Mouse (Mus musculus): Measurements from ENCODE around the gene Itgb3bp. TPM values are rescaled to one million over a fixed set of nuclear protein-coding genes. Genes with fewer than 3 reads are reported as not detected.

Itgb3bp gene
- total RNA-seq, 2 experiments from 2014 or later = 4.8 to 4.9 TPM

- no peak for DNase-seq (ENCODE audit: low spot score in 2 of 2)
Observed at GRCm38 (mm10) chr4:99936278-99936677, 6.7 kb upstream of the Itgb3bp start.

DNA sequence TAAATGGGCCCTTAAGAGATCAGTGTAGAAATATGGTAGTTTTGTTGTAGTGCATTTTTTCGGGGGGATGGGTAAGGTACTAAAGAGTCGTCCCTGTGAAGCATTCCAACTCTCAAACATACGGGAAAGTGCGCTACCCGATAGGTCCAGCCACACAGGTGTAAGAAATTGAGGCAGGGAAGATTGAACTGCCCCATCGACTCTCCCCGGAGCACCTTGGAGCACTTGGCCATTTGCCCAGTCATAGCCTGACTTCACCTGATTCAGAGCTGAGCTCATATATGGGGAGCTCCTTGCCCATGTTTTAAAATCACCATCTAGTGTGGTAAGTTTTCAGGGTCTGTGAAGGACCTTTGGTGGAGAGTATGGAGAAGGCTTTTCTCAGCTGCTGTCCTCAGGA is 5.2 kb upstream of the Itgb3bp start:
- no peak for DNase-seq (ENCODE audit: low spot score in 2 of 2)

DNA sequence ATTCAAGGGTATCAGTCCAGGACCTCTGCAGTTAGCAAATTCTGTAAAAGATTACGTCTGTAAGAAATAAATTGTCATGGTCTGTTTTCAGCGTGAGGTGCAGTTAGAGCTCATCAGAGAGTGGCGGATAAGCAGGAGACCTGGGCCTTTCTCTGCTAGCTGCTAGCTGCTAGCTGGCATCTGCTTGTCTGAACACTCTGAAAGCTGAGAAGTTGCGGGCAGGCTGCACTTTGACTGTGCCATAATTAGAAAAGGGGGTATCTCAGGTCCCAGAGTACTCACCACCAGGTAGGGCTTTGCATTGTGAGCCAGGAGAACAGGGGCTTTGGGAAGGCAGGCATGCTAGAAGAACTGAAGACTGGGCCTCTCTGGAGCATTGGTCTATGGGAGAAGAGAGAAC is 2.2 kb upstream of the Itgb3bp start:
- DNase-seq (ENCODE audit: low spot score in 2 of 2) = no peak

- no peak for DNase-seq (ENCODE audit: low spot score in 2 of 2)
Observed at GRCm38 (mm10) chr4:99931240-99931580, 1.6 kb upstream of the Itgb3bp start.

DNA sequence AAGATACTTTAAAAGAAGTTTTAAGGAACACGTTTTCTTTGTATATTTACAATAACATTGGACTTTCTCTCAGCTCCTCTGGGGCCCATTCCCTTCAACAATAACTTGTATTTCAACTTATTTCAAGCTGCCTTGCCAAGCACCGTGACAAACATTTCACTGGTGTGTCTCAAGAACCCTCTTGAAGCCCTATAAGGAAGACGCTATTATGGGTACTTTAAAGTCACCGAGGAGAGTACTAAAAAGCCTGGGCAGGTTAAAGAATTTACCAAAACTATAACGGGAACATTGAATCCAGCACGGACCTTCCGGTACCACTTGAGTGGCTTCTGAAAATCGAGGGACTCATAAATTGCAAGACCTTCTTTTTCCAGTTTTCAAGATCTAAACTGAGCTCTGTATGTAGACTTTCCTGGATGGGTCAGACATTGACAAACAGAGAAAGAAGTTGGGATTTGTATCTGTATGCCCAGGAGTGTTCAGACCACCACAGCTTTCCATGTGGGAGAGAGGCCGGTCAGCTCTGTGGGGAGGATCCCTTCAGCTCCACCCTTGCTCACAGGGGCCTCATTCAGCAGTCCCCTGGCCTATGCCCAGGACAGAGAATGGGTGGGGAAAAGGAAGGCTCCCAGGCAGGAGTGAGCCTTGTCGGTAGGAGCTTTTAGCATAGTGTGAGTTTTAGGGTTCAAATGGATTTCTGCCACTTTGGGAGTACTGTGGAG is 1.1 kb upstream of the Itgb3bp start:
- no peak for DNase-seq (ENCODE audit: low spot score in 2 of 2)

GRCm38 (mm10) chr4:99929149-99929612 is 432 bp downstream of the Itgb3bp start, which contains the start of gene Pgm1:
Gene Pgm1, plus strand, starts transcription at chr4:99929414.
- DNase-seq (ENCODE audit: low spot score in 2 of 2) = peak in 1 of 2 experiments; percentile 72

DNA sequence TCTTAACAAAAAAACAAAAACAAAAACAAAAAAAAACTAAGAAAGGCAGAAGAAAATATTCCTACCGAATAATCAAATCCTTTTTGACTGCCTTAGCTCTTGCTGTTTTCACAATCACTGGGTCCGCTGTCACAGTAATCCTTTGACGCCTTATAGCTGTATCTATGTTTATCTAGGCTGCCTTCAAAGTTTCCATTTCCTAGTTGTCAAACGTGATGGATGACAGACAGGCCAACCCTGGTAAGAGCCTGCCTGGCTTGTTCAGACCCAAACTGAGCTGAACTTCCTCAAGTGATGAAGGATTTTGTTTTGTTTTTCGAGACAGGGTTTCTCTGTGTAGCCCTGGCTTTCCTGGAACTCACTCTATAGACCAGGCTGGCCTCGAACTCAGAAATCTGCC is 1.1 kb downstream of the Itgb3bp start:
- no peak for DNase-seq (ENCODE audit: low spot score in 2 of 2)

DNA sequence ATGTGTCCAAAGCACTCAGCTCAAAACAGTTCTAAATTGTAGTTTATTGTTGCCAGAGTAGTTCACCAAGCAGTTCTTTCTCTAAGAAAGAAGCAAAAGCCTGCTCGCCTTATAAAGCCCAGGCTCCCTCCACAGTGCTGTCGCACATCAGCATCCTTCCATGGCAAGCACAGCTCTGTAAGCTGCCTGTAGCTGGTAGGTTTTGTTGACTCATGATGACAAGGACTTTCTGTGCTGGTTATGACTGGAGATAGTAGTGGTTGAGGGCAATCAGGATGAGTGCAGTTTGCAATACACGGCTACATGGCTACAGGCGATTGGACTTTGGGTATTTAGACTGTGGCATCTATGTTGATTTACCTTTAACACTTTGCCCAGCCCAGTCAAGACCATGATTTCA is 3.2 kb downstream of the Itgb3bp start:
- DNase-seq (ENCODE audit: low spot score in 2 of 2) = no peak

- DNase-seq (ENCODE audit: low spot score in 2 of 2) = no peak
Observed at GRCm38 (mm10) chr4:99913894-99914451, 15.6 kb downstream of the Itgb3bp start.

- no peak for DNase-seq (ENCODE audit: low spot score in 2 of 2)
Observed at GRCm38 (mm10) chr4:99882405-99882804, 47.2 kb downstream of the Itgb3bp start.

DNA sequence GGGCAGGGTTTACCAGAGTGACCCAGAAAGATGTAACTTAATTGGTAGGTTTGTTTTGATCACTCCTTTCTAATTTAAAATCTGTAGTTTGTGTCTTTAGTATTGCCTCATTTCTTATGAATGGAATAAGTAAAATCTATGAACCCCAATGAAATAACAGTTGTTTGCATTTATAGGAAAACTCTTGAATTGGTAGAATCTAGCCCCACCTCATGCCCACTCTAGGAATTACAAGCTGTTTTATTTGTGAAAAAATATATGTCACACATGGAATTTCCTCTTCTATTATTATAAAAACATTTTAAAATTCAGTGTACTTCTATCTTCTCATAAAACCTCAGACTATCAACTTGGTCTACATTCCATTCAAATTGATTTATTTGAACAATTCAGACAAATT is 47.7 kb downstream of the Itgb3bp start:
- DNase-seq (ENCODE audit: low spot score in 2 of 2) = peak in 1 of 2 experiments; percentile 47

- peak; percentile 91 to 92 for DNase-seq (ENCODE audit: low spot score in 2 of 2)
Observed at GRCm38 (mm10) chr4:99829094-99830073, 100.2 kb downstream of the Itgb3bp start, which contains the start of gene Efcab7. Gene Efcab7, plus strand, starts transcription at chr4:99829198.

GRCm38 (mm10) chr4:99828739-99829093 is 100.9 kb downstream of the Itgb3bp start:
- no peak for DNase-seq (ENCODE audit: low spot score in 2 of 2)

DNA sequence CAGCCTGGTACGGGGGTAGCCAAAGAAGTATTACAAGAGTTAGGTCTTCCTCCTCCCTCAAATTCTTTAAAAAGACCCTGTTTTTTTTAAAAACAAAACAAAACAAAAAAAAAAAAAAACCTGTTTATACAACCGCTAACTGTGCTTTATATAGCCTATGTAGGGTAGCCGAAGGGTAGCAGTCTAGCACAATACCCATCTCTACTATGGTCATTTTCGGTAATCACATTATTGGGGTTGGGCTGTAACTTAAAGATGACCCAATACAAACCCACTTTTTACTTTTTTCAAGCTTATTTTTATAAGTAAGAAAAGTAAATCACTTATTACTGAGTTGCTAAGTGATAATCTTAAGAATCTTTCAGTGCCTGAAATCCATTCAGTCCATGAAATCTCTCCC is 101.3 kb downstream of the Itgb3bp start:
- DNase-seq (ENCODE audit: low spot score in 2 of 2) = no peak

DNA sequence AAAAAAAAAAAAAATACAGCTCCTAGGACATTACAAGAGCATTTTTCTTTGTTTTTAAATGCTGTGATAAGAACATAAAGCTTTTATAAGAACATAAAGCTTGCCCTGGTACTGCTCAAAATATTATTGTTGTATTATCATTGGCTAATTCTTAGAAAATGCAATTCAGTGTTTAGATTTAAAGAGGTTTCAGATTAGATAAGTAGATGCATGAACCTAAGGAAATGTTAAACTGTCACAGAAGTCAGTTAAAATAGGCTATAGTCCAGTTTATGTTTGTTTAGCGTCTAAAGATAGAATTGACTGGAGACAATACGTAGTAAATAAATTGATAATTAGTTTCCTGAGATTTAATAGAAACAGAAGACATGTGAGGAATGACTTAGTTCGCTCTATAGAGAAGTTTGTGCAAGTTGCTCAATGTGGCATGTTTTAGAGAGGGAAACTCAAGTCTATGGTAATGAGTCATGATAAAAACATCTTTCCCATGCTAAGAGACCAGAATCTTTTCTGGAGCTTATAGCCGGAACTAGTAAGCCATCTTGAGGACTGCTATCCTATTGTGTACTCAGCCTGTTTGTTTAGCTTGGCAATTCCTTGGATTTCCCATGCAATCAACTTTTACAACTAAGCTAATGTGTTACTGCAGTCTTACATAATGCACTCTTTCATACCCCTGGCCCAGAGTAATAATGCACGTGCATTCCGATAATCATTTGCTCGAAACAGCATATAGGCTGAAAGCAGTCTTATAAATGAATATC is 112.7 kb downstream of the Itgb3bp start:
- no peak for DNase-seq (ENCODE audit: low spot score in 2 of 2)

GRCm38 (mm10) chr4:99792365-99792764 is 137.2 kb downstream of the Itgb3bp start:
- DNase-seq (ENCODE audit: low spot score in 2 of 2) = no peak

GRCm38 (mm10) chr4:99773041-99773440 is 156.6 kb downstream of the Itgb3bp start:
- DNase-seq (ENCODE audit: low spot score in 2 of 2) = no peak

- no peak for DNase-seq (ENCODE audit: low spot score in 2 of 2)
Observed at GRCm38 (mm10) chr4:99770555-99770954, 159.1 kb downstream of the Itgb3bp start.

- DNase-seq (ENCODE audit: low spot score in 2 of 2) = no peak
Observed at GRCm38 (mm10) chr4:99766753-99767152, 162.9 kb downstream of the Itgb3bp start.

GRCm38 (mm10) chr4:99766303-99766702 is 163.3 kb downstream of the Itgb3bp start:
- DNase-seq (ENCODE audit: low spot score in 2 of 2) = no peak

DNA sequence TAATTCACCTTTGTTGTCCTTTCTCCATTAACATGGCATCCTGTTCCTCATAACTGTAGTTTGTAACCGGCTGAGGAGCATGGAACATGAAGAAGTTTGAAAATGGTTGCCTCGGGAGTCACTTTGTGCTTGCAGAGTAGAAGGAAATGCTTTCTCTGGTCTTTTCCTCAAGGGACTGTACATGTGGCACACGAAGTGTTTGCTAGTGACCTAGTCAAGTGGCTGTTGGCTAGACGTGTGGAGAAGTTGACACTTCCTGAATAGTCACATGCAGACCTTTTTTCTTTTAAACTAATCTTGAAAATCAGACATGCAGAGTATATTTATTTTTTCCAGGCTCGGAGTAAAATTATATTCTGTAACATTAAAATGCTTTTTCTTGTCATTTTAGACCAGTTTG is 177.2 kb downstream of the Itgb3bp start:
- DNase-seq (ENCODE audit: low spot score in 2 of 2) = no peak

All from layer of hippocampus, postnatal 14 days (tissue).